Mouse (Mus musculus) hindbrain, embryonic 16.5 days (tissue): ENCODE measurements around the gene Klk9. TPM values are rescaled to one million over a fixed set of nuclear protein-coding genes. Genes with fewer than 3 reads are reported as not detected.

Source experiments
- ATAC-seq: fragments of 200-750 bp; cut with Nextera tagmentation; 2 replicates; pipeline ENCODE4 v1.8.0; 2017; ENCODE audit warnings: moderate TSS enrichment, moderate library complexity
- H3K27ac ChIP-seq: fragments of 300-500 bp; sonication (generic); 2 replicates; pipeline ENCODE4 v1.5.1; 2014; ENCODE audit warnings: low read depth, mild to moderate bottlenecking, control low read depth, low read length, moderate library complexity
- H3K27me3 ChIP-seq: fragments of 300-500 bp; sonication (generic); replicated peaks from 2 replicates; pipeline ENCODE4 v1.6.1; 2014; ENCODE audit warnings: low read length; ENCODE audit not compliant: control insufficient read depth, insufficient read depth
- H3K36me3 ChIP-seq: fragments of 300-500 bp; sonication (generic); 2 replicates; pipeline ENCODE4 v1.6.1; 2014; ENCODE audit warnings: mild to moderate bottlenecking, low read length, moderate library complexity, mixed read lengths; ENCODE audit not compliant: control insufficient read depth, insufficient read depth
- H3K4me1 ChIP-seq: fragments of 300-500 bp; sonication (generic); 2 replicates; pipeline ENCODE4 v1.6.1; 2014; ENCODE audit warnings: low read depth, low read length; ENCODE audit not compliant: control insufficient read depth, insufficient read depth
- H3K4me2 ChIP-seq: fragments of 300-500 bp; sonication (generic); 2 replicates; pipeline ENCODE4 v1.6.1; 2014; ENCODE audit warnings: mild to moderate bottlenecking, low read length, control low read depth, moderate library complexity
- H3K4me3 ChIP-seq: fragments of 300-500 bp; sonication (generic); 2 replicates; pipeline ENCODE4 v1.5.1; 2014; ENCODE audit warnings: mild to moderate bottlenecking, low read length, control low read depth, moderate library complexity
- H3K9ac ChIP-seq: fragments of 300-500 bp; sonication (generic); 2 replicates; pipeline ENCODE4 v1.6.1; 2014; ENCODE audit warnings: low read depth, mild to moderate bottlenecking, control low read depth, low read length, moderate library complexity
- H3K9me3 ChIP-seq: fragments of 300-500 bp; sonication (generic); 2 replicates; pipeline ENCODE4 v1.6.1; 2014; ENCODE audit warnings: mild to moderate bottlenecking, low read length, moderate library complexity; ENCODE audit not compliant: control insufficient read depth
- WGBS: fragments of 180-500 bp; shearing (Covaris S2); extraction: QIAGEN DNeasy Blood & Tissue Kit; methylation state at CpG from one replicate; pipeline ENCODE4 v1.1.7; 2014; 5-methylcytosine and 5-hydroxymethylcytosine counted together
- polyA plus RNA-seq: library from polyadenylated mRNA; unstranded; fragments of >200 nt; fragmentation: Nextera tagmentation; extraction: Ambion mirVana; gene quantifications from 2 replicates; pipeline ENCODE4 v1.2.1, GENCODE M21; 2015

Klk9 gene
- polyA plus RNA-seq, result 0.10 and 0.31 TPM in 2 replicates

DNA sequence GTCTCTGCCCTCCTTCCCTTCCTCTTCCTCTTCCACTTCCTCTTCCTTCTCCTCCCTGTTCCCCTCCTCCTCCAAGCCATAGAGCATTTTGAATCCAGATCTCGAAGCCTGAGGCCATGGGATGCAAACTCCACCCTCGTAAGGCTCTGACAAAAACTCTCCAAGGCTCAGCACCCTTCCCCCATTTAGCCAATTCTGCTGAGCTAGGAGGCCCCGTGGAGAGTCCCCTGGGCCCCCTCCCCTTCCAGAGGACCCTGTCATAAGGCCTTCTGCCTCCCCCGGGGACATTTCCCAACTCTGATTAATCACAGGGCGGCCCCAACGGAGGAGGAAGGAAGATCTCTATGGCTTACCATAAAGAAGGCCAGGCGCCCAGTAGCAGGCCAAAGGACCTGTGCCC is at the start of gene Klk9:
Gene Klk9, plus strand, starts transcription at position 301 of the 400 bp plus-strand sequence.
- H3K9ac ChIP-seq, result no peak within 1 kb of the TSS
- ATAC-seq, result no peak

GRCm38 (mm10) chr7:43747788-43748187 is 43.9 kb upstream of the Klk9 start:
- no peak overlapping the region for H3K4me2 ChIP-seq
- no peak overlapping the region for H3K4me3 ChIP-seq
- ATAC-seq, result no peak
- WGBS, result 28% methylated on average over 1 of the region's 1 CpGs
- H3K36me3 ChIP-seq, result no peaks in the 10 kb centered on the region
- no peaks in the 10 kb centered on the region for H3K9me3 ChIP-seq
- no peaks in the 10 kb centered on the region for H3K4me1 ChIP-seq
- H3K27ac ChIP-seq, result no peak overlapping the region
- H3K9ac ChIP-seq, result no peak overlapping the region
- H3K27me3 ChIP-seq, result no peaks in the 10 kb centered on the region

More for the DNA sequence above, at the start of gene Klk9:
- Histone ChIP-seq H3K4me1 (peaks cover 7% of the 10 kb centered on the region; the same call in 1 of the 2 replicates), H3K36me3 (no peaks in the 10 kb centered on the region), H3K9me3 (no peaks in the 10 kb centered on the region), H3K27me3 (peaks cover 10% of the 10 kb centered on the region), H3K27ac (no peak within 1 kb of the TSS), H3K4me3 (no peak within 1 kb of the TSS), H3K4me2 (no peak within 1 kb of the TSS)
- WGBS, result 77% methylated on average over 7 of the region's 7 CpGs

DNA sequence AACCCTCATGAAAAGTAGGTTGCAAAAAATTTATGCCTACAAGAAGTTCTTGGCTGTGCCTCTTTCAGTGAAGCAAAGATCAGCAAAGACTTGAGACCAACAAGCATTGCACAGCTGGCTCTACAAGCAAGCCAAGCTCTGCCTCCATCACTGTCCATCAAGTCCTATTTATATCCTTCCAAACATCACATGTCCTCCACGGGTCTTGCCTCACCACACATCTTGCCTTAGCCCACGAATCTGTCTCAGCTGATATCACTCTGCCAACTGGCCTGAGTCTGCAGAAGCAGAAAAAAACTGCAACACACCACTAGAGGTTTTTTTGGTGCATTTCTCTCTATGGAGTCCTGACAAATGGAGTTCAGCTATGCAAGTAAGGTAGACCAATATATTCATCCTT is 38.9 kb upstream of the Klk9 start:
- Histone ChIP-seq H3K36me3 (no peaks in the 10 kb centered on the region), H3K4me2 (no peak overlapping the region), H3K4me1 (no peaks in the 10 kb centered on the region), H3K4me3 (no peak overlapping the region), H3K9me3 (no peaks in the 10 kb centered on the region), H3K27me3 (no peaks in the 10 kb centered on the region), H3K9ac (no peak overlapping the region), H3K27ac (no peak overlapping the region)
- no peak for ATAC-seq
- WGBS, result 78% methylated on average over 2 of the region's 2 CpGs

DNA sequence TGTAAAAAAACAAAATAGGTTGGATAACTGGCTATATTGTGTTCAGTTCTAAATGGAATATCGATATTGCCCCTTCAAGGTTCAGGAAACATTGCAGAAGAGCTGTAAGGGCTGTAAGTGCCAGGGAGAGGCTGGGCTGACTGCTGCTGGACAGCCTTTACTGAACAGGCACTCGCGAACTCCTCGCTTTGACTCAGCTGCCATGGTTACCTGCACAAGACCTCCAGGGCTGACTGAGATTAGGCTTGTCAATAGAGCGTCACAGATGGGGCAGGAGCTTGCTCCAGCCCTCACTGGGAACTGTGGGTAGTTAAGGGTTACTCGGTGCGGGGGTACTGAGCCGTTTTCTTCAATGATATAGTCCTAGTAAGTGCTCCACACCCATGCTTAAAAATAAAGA is 25.2 kb upstream of the Klk9 start:
- Histone ChIP-seq H3K9ac (no peak overlapping the region), H3K27ac (no peak overlapping the region), H3K27me3 (no peaks in the 10 kb centered on the region), H3K4me2 (no peak overlapping the region), H3K9me3 (no peaks in the 10 kb centered on the region), H3K4me3 (no peak overlapping the region), H3K4me1 (no peaks in the 10 kb centered on the region), H3K36me3 (no peaks in the 10 kb centered on the region)
- peak; percentile 70; the same call in 1 of the 2 replicates for ATAC-seq
- WGBS, result 42% methylated on average over 8 of the region's 8 CpGs

DNA sequence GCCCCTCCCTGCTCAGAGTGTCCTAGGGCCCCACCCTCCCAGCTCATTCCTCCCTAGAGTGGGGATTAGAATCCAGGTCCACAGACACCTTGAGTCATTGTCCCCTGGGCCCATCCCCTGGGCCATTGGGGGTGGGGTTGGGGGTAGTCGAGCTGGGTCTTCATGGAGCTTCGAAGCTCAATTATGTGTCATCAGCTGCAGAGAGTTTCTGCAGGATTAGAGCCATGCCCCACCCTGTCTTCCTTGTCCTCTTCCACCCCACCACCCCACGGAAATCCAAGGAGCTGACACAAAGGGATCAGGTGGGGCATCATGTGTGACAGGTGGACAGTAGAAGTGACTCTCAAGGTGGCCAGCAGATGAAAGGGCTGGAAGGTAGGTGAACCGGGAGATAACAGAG is 23.1 kb upstream of the Klk9 start, which contains the start of gene Klk12:
Gene Klk12, plus strand, starts transcription at position 301 of the 400 bp plus-strand sequence.
- H3K27ac ChIP-seq, result no peak within 1 kb of the TSS
- no peak within 1 kb of the TSS for H3K9ac ChIP-seq
- ATAC-seq, result no peak
- H3K4me3 ChIP-seq, result no peak within 1 kb of the TSS
- H3K9me3 ChIP-seq, result no peaks in the 10 kb centered on the region
- WGBS, result 78% methylated on average over 4 of the region's 4 CpGs
- H3K4me1 ChIP-seq, result no peaks in the 10 kb centered on the region
- H3K4me2 ChIP-seq, result no peak within 1 kb of the TSS
- H3K27me3 ChIP-seq, result no peaks in the 10 kb centered on the region
- H3K36me3 ChIP-seq, result no peaks in the 10 kb centered on the region

GRCm38 (mm10) chr7:43769636-43770035 is 22.1 kb upstream of the Klk9 start:
- Histone ChIP-seq H3K27me3 (no peaks in the 10 kb centered on the region), H3K36me3 (no peaks in the 10 kb centered on the region), H3K9me3 (no peaks in the 10 kb centered on the region), H3K4me1 (no peaks in the 10 kb centered on the region), H3K4me2 (no peak overlapping the region), H3K27ac (no peak overlapping the region), H3K9ac (no peak overlapping the region), H3K4me3 (no peak overlapping the region)
- ATAC-seq, result no peak
- 95% methylated on average over 8 of the region's 8 CpGs for whole genome bisulfite sequencing

GRCm38 (mm10) chr7:43770701-43771100 is 21.0 kb upstream of the Klk9 start:
- Histone ChIP-seq H3K9me3 (no peaks in the 10 kb centered on the region), H3K27me3 (no peaks in the 10 kb centered on the region), H3K36me3 (no peaks in the 10 kb centered on the region), H3K4me2 (no peak overlapping the region), H3K4me3 (no peak overlapping the region), H3K9ac (no peak overlapping the region), H3K27ac (no peak overlapping the region), H3K4me1 (no peaks in the 10 kb centered on the region)
- 95% methylated on average over 10 of the region's 10 CpGs for WGBS
- ATAC-seq, result no peak

GRCm38 (mm10) chr7:43771916-43772315 is 19.8 kb upstream of the Klk9 start:
- no peak overlapping the region for H3K4me3 ChIP-seq
- 93% methylated on average over 6 of the region's 6 CpGs for WGBS
- no peak overlapping the region for H3K9ac ChIP-seq
- H3K4me1 ChIP-seq, result no peaks in the 10 kb centered on the region
- no peaks in the 10 kb centered on the region for H3K36me3 ChIP-seq
- H3K27ac ChIP-seq, result no peak overlapping the region
- H3K27me3 ChIP-seq, result no peaks in the 10 kb centered on the region
- H3K4me2 ChIP-seq, result no peak overlapping the region
- H3K9me3 ChIP-seq, result no peaks in the 10 kb centered on the region
- ATAC-seq, result no peak

DNA sequence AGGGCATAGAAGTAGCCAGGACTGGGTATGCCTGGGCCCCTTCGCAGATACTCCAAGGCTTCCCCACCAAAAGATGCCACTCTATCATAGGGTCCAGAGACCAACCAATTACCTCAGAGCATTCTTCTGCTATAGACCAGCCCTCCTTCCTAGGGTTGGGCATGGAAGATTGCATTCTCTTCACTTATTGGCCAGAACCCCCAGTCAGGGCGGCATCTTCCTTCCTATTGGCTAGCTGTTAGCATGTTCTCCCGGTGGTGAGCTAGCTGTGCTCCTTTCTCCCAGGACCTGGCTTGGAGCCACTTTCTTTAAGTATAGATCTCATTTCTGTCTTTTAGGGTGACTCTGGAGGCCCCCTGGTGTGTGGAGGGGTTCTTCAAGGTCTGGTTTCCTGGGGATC is 18.8 kb upstream of the Klk9 start:
- no peaks in the 10 kb centered on the region for H3K4me1 ChIP-seq
- H3K27me3 ChIP-seq, result no peaks in the 10 kb centered on the region
- 73% methylated on average over 3 of the region's 3 CpGs for WGBS

DNA sequence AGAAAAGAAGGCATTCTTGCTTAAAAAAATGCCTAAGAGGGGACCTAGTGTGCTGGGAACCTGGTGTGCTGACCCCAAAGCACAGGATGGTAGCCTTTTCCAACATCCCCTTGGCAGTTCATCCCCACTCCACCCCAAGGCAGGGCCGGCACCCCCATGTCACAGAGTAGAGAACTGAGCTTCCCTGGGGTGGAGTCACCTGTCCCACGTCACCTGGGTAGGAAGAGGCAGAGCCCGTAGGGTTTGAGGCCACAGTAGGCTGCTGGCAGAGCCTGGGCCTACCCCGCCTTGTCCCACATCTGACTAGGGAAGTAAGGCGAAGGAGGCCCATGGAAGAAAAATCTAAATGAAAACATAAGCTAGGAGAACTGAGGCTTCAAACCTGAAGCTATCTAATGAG is 17.3 kb upstream of the Klk9 start, which contains the start of gene Klk11:
Gene Klk11, plus strand, starts transcription at position 241 of the 400 bp plus-strand sequence.
- Histone ChIP-seq H3K27ac (no peak within 1 kb of the TSS), H3K9ac (no peak within 1 kb of the TSS), H3K4me1 (no peaks in the 10 kb centered on the region), H3K4me3 (no peak within 1 kb of the TSS), H3K9me3 (no peaks in the 10 kb centered on the region), H3K36me3 (no peaks in the 10 kb centered on the region), H3K27me3 (no peaks in the 10 kb centered on the region), H3K4me2 (no peak within 1 kb of the TSS)
- no peak for ATAC-seq
- WGBS, result 100% methylated on average over 5 of the region's 5 CpGs

More for the DNA sequence above, 18.8 kb upstream of the Klk9 start:
- H3K9ac ChIP-seq, result no peak overlapping the region
- no peak for ATAC-seq
- H3K4me3 ChIP-seq, result no peak overlapping the region
- no peaks in the 10 kb centered on the region for H3K36me3 ChIP-seq
- no peak overlapping the region for H3K27ac ChIP-seq
- no peak overlapping the region for H3K4me2 ChIP-seq
- H3K9me3 ChIP-seq, result no peaks in the 10 kb centered on the region
